Mouse (Mus musculus) heart, postnatal 4 days (tissue): ENCODE results near the gene Adamtsl5. TPM values are rescaled to one million over a fixed set of nuclear protein-coding genes. Genes with fewer than 3 reads are reported as not detected.
A peak's percentile ranks its signal among the peaks of the same experiment; 100 is the strongest.

ENCODE experiments used
- DNase-seq: peaks from one replicate; pipeline ENCODE4 v3.0.0; 2021
- total RNA-seq, 2 experiments: library from RNA; stranded (reverse); gene quantifications; 2 replicates each; pipeline ENCODE4 v1.2.3; 2021

Gene Adamtsl5
- total RNA-seq, 2 experiments from 2014 or later: 32.8 to 34.2 TPM

- no peak for DNase-seq
Measured at GRCm38 (mm10) chr10:80342305-80342748, 5.9 kb downstream of the Adamtsl5 start.

GRCm38 (mm10) chr10:80341491-80342304 lies 6.5 kb downstream of the Adamtsl5 start:
- no peak for DNase-seq

- no peak for DNase-seq
Measured at GRCm38 (mm10) chr10:80341026-80341425, 7.2 kb downstream of the Adamtsl5 start.

GRCm38 (mm10) chr10:80339941-80340750 lies 8.1 kb downstream of the Adamtsl5 start:
- peak; percentile 92 for DNase-seq

- no peak for DNase-seq
Measured at GRCm38 (mm10) chr10:80336263-80336662, 11.9 kb downstream of the Adamtsl5 start.

GRCm38 (mm10) chr10:80332525-80332989 lies 15.7 kb downstream of the Adamtsl5 start:
- DNase-seq: no peak

- DNase-seq: no peak
Measured at GRCm38 (mm10) chr10:80331636-80332524, 16.3 kb downstream of the Adamtsl5 start.

- no peak for DNase-seq
Measured at GRCm38 (mm10) chr10:80330888-80331287, 17.3 kb downstream of the Adamtsl5 start.

- no peak for DNase-seq
Measured at GRCm38 (mm10) chr10:80330084-80330483, 18.1 kb downstream of the Adamtsl5 start.

GRCm38 (mm10) chr10:80329273-80330081 lies 18.7 kb downstream of the Adamtsl5 start, which contains the start of the genes Pcsk4 and Reep6:
Pcsk4 (minus strand) TSS chr10:80329498.
Reep6 (plus strand) TSS chr10:80329953.
- peak; percentile 95 for DNase-seq

GRCm38 (mm10) chr10:80325045-80325444 lies 23.2 kb downstream of the Adamtsl5 start:
- DNase-seq: no peak

- DNase-seq: no peak
Measured at GRCm38 (mm10) chr10:80324120-80325037, 23.8 kb downstream of the Adamtsl5 start.

- peak; percentile 74 for DNase-seq
Measured at GRCm38 (mm10) chr10:80323261-80324119, 24.7 kb downstream of the Adamtsl5 start.

GRCm38 (mm10) chr10:80322811-80323211 lies 25.4 kb downstream of the Adamtsl5 start:
- peak; percentile 36 for DNase-seq

- no peak for DNase-seq
Measured at GRCm38 (mm10) chr10:80321670-80322581, 26.3 kb downstream of the Adamtsl5 start.

GRCm38 (mm10) chr10:80321014-80321669 lies 27.1 kb downstream of the Adamtsl5 start:
- no peak for DNase-seq

GRCm38 (mm10) chr10:80320340-80320760 lies 27.9 kb downstream of the Adamtsl5 start, which contains the start of gene 2310011J03Rik:
2310011J03Rik (minus strand) TSS chr10:80320537.
- DNase-seq: peak; percentile 93
